Mouse (Mus musculus) small intestine, adult 2 months (tissue): ENCODE data around the gene Nup214.

Experiments used
- CTCF ChIP-seq: fragments of 200-500 bp; IDR thresholded peaks from 2 replicates; pipeline ENCODE4 v1.5.1; 2012; ENCODE audit warnings: low read depth, mild to moderate bottlenecking, control low read depth, inconsistent platforms, low read length, moderate library complexity, mixed read lengths; ENCODE audit not compliant: insufficient replicate concordance, insufficient read length; ENCODE audit errors: extremely low read depth
- POLR2A ChIP-seq: fragments of 200-500 bp; IDR thresholded peaks from 2 replicates; pipeline ENCODE4 v1.6.1; 2012; ENCODE audit warnings: low read depth, mild to moderate bottlenecking, control low read depth, inconsistent platforms, low read length, moderate library complexity

DNA sequence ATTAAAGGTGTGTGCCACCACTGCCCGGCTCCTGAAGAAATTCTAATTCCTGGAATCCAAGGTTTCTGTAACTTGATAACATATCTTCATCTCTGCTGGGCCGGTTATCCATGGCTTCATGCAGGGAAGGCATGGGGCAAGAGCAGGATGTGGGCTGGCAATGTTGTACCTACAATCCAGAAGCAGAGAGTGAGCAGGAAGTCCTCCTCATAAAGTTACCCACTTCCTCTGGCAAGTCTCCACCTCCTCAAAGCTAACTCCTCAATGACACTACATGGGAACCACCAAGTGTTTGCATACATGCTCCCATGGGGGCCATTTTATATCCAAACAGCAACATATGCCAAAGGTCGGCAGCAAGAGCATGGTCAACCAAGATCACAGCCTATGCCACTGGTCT lies 44.6 kb upstream of the Nup214 start:
- no peak for TF ChIP-seq POLR2A
- TF ChIP-seq CTCF = no peak
